Mouse (Mus musculus) Muller cell, postnatal 12 days (primary cell): Measurements from ENCODE around the gene N4bp1.

Experiments
- DNase-seq: peaks from one replicate; pipeline ENCODE4 v3.0.0-alpha.2; 2015; ENCODE audit errors: inconsistent ontology term

The N4bp1 gene

DNA sequence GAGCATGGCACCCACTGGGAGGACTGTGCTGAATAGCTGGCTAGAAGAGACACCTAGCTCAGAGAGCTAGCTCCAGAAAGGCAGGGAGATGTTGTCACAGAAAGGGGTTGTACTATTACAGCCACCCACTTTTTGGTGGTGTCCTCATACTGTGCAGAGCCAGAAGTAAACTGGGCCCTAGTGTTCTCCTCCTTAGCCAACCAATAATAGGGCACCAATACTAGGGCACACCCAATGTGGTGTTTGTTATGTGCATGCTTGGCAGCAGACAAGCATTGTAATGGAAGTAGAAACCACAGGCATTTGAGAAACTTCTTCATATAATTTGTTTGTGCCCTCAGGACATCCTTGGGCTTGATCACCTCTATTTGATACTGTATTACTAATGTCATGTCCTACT, 58.5 kb downstream of the N4bp1 start:
- DNase-seq, result peak; percentile 69

DNA sequence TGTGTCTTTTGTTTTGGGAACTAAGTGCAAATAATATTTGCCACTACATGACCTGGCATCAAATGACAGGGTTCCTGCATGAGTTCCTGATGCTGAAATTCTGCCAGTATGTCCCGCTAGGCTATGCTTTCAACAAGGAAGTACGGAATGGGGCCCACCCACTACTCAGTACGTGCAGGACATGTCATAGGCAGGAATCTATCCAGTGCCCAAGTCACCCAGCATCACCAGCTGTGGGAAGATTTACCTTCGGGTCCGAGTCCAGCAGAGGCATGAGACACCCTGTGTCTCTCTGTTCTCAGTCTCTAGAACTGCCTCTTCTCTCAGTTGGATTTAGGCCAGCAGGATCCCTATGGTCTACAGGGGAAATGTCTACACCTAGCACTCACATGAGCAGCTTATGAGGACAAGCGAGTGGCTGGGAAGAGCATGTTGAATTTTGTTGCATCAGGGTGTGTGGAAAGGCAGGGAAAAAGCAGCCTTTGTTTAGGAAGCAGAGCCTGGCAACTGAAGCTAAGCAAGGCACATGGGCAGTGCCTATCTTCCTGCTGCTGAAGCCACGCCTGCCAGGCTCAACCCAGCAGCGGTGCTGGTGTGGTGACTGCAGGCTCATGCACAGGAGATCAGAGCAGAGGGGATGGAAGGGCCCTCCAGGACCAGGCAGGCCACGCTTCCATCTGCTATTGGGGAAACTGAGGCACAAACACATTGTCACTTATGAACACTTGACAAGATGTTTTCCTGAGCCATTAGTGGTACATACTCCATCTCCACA, 59.2 kb downstream of the N4bp1 start:
- no peak for DNase-seq

DNA sequence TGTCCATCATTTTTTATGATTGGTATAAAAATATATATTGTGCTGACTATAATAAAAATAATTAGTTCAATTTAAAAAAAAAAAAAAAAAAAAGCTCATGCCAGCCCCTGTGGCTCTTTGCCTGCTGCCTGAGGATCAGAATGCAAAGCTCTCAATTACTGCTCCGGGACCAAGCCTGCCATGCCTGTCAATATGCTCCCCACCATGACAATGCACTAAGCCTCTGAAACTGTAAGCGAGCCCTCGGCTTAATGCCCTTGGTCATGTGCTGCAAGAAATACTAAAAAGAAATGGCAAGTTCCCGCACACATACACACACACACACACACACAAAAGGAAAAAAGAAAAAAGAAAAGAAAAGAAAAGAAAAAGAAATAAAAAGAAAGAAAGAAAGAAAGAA, 60.3 kb downstream of the N4bp1 start:
- DNase-seq, result no peak

DNA sequence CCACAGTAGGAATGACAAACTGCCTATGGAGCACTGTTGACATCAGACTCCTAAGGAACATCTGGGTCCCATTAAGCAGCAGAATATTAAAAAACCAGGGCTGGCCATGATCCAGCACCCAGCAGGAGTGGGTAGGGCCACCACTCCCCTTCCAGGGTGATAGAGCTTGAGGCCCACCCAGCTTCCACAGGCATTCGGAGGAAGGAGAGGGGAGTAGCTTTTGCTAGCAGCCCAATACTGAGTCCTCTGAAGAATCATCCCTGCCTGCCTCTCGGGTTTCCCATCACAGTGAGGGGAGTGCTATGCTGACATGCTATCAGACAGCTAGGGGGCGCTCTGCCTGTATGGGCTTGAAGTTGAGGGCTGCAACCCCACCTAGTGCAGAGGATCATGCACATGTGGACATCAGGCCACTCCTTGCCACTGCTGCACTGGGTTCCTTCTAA, 64.3 kb downstream of the N4bp1 start:
- DNase-seq, result no peak

DNA sequence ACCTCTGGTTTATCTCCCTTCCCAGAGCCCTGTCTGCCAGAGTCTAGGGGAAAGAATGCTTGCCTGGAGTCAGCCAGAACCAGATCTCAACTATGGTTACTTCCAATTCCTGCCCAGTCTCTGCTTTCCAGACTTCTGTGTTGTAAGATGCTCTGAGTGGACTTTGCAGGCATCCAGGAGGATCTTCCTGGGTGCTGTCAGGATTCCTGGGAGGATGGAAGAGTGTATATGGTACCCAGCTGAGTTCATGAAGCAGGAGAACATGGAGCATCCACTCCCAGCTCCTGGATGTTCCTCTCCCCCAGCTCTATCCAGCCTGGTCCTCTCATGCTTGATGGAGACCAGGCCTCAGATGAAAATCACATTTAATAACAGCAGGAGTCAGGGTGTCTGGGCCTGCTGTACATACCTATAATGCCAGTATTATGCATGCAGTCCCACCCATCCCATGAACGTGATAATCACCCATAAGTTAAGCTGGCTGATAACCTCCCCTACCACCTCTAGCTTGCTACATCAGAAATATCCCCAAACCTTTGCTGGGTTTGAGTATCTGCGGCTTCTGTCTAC, 64.8 kb downstream of the N4bp1 start:
- DNase-seq, result no peak

DNA sequence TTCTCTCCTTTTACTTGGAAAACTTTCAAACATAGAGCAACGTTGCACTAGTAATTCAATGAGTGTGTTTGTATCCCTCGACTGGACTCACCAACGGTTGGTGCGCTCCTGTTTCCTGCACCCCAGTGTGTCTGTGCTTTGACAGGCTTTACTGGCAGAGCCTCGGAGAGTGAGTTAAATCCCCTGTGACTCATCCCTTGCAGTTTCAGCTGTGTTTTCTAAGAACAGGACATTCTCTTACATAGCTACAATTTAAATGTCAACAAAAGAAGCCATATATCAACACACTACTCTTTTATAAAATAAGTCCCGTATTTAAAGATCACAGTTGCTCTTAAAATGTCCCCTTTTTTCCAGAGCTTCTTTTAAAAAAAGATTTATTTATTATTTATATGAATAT, 65.6 kb downstream of the N4bp1 start:
- peak; percentile 24 for DNase-seq

DNA sequence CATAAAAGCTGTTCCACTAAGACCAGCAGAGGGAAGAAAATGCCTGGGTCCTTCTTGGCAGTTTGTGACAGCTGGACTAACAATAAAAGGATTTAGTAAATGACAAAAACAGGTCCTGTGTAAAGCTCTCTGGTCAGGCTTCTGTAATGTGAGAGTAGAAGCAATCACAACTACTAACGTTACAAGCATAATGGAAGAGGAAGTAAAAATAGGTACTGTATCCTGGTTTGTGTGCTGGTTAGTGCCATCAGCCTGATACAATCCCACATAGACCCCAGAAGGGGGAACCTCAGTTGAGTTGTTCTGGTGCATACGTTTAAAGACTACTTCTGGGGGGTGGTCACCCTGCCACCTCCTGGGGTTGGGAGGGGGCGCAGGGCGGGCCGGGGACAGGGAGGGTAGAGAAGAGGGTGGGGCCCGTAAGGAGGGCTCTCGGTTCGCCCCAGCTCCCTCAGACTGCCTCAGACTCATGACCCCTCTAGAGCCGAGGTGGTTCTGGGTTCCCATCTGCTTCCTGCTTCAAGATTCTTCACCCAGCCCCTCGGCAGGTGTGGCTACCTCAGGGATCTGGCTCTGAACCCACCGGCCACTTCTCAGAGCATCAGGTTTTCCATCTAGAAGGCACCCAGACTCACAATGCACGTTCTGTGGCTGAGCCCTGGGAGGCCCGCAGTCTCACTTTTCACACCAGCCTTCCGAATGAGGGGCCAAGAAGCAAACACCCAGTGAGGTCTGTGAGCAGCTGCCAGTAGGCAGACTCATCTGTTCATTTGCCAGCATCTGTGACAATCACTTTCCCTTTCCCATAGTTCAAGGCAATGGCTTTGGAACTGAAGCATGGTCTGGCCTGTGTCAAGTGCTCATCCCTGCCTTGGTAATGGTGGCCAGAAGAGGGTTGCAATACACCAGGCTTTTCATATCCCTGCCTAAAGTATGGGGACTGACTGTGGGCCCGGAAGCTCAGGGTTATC, 75.8 kb downstream of the N4bp1 start:
- no peak for DNase-seq

DNA sequence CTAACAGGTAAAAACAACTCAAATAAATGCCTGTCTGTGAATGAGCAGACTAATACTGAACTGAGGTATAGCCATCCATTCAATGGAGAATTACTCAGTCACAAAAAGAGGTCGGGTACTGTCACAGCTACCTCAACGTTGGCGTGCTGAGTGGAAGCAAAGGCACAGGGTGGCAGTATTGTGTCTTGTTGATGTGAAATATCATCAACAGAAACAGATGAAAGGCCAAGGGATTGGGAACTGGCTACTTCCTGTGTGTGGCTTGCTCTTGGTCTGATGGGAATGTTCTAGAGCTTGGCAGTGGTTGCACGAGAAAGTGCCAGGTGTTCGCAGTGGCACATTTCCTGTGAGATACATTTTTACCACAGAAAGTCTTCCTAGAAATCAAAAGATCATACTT, 76.8 kb downstream of the N4bp1 start:
- DNase-seq, result peak; percentile 17

DNA sequence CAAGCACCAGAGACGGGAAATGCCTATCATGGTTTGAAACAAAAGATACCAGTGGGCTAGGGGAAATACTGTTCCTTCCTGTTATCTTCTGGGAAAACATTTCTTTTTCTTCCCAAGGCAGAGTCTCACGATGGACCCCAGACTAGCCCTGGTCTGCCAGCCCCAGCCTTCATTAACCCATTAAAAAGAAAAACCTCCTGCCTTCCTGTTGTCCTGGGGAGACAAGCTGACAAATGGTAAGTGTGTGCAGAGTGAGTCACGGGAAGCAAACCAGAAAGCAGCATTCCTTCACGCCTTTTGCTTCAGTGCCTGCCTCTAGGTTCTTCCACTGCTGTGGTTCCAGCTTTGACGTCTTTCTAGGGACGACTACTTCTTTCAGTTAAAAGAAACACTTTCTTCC, 83.1 kb downstream of the N4bp1 start:
- peak; percentile 79 for DNase-seq

DNA sequence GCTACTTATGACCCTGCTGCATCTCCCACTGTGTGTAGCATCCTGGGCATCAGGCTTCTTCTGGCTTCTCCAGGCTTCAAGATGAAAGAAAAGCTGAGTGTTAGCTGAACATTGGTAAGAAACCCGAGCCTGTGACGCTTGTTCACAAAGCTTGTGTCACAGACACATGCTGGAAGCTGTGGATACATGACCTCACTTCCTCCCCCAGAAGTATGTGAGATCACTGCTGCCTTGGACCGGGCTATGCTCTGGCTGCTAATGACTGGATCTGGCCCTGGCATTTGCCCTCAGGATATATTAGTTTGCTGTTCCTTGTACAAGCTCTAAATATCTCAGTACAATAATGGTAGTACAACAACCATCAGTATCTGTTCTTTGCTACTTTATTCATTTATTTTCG, 84.1 kb downstream of the N4bp1 start:
- DNase-seq, result no peak

DNA sequence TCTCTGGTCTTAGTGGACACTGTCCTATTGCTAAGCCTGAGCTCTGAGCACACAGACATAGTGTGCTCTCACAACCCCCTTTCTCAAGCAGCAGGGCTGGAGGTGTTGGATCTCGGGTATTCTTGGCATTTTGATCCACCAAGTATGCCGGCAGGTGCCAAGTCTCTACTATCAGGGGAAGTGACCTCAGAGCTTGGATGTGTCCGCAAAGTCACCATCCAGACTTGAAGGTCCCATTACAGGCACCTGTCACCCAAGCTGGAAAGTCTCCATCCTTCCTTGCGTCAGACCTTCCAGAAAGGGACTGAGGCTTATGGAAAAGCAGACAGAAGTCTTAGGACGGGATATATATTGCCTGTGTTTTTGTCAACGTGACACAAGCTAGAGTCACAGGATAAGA, 86.9 kb downstream of the N4bp1 start:
- no peak for DNase-seq

DNA sequence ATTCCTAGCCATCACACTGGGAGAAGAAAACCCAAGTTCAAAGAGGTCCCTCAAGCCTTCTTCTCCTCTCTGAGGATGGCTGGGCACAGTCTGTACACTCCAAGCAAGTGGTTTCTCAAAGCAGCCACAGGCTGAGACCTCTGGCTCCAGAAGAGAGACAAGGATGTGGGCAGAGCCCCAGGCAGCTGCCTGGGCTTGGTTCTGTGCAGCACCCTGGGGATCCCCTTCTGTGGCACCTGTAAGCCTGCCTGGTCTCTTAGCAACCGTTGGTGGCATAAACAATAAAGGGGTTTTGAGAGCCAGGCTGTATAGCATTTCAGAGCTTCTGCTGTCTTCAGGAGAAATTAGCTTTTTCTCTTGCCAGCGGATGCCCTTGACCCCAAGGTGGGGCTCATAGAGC, 87.4 kb downstream of the N4bp1 start:
- DNase-seq, result no peak

DNA sequence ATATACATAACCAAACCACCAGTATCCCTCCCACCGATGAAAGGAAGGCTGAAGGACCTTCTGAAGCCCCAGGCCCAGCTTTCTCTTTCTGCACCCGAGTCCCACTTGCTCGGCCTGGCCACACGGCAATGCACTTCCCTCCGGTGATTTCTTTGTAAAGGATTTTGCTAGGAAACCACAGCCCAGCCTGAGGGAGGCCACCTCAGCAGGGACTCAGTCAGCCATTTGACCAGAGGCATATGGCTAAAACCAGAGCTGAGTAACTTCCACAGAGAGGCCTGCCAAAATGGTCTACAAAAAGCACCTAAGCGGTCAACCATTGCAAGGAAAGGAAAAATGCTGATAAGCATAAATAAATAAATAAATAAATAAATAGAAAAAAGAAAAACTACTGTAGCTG, 90.3 kb downstream of the N4bp1 start:
- no peak for DNase-seq

DNA sequence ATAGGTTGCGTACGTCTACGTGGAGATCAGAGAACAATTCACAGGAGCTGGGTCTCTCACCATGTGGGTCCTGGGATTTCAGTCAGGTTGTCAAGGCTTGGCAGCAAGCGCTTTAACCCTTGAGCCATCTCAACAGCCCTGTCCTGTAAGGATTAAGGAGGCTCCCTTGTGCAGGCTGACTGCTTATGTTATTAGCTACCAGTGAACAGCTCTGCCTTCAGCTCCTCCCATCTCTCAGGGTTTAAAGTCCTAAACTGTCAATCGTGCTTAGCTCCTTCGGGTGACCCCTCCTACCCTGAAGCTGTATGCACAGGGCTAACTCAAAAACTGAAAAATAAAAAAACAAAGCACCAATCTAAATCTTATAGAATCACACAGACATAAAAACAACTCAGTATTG, 93.5 kb downstream of the N4bp1 start:
- DNase-seq, result no peak

DNA sequence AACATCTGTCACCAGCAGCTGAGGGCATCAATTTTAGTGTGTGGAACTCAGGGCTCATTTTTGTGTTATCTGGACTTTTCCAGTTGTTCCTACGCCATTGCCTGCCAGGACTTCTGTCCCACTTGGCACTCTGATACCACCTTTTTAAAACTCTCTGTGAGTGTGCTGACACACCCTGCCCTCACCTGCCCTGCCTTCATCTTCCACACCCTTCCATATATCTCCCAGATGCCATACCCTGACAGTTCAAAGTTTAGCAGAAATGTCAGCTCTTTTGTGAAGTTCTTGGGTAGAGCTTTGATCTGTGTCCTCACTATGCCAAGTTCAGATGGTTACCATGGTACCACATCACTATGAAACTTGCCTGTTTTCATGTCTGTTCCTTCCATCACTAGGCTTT, 95.5 kb downstream of the N4bp1 start:
- no peak for DNase-seq

DNA sequence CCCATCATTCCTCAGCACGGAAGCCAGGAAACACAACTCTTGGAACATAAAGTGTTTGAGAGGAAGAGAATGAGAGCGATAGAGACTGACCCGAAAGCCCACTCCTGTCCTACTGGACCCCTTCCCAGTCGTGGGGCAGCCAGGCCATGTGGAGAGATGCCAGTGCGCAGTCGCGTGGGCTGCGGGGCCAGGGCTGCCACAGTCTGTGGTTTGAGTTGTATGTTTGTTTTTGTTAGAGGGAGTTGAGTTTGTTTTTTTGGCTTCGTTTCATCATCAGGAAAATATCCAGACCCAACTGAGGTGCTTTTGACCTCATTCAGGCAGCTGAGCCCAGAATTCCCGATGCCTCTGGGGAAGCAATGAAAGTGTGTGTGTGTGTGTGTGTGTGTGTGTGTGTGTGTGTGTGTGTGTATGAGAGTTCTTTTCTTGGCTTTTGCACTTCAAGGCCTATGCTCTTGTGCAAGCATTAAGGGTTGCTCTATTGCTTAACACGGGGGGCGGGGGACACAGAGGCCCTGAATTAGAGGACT, 97.1 kb downstream of the N4bp1 start:
- peak; percentile 47 for DNase-seq

DNA sequence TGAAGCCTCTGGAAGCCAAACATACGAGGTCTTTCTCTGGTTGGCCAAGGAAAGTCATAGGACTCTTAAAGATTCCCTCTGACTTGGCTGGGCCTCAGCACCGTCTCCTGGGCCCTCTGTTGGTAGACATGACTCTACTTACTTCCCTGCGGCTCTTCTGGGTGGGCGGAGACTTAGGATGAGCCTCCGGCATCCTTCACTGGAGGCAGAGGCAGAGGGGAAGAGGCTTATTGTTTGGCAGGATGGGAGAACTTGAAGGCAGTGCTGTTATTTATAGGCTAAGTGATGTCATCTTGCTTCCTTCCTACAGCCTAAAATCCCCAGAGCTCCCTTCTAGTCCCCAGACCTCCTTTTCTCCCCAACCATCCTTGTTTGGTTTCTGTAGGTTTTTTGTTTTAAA, 98.6 kb downstream of the N4bp1 start:
- DNase-seq, result no peak

DNA sequence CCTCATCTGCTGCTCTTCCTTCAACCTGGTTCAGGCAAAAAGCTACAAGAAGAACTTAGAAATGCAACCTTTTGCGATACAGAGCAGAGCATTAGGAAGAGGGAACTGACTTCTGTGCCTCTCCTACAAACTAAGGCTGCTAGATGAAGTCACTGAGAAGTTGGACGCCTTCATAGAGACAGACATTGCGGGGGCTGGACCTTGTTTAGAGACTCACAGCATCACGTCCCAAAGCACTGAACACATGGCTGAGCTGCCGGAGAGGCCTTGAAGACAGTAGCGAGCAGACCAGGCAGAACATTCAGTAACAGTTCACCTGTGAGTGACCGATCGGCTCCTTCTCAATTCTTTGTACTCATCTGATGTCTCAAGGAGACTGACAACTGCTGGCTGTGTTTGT, 104.0 kb downstream of the N4bp1 start:
- DNase-seq, result no peak

DNA sequence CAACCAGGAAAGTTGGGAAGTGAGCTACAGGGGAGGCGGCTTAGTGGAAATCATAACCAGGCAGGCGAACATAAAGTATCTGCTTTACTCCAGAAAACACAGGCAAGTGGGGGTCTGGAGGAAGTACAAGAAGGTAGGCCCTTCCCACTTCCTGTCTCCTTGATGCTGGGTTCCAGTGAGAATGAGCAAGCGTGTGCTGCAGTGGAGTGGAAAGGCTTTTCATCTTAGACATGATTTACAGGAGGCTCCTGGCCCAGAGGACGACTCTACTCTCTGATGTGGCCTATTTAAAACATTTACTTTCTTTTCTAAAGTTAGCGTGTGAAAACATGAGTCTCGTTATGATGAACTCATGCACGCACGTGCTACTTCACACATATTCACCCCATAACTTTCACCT, 105.9 kb downstream of the N4bp1 start:
- no peak for DNase-seq

DNA sequence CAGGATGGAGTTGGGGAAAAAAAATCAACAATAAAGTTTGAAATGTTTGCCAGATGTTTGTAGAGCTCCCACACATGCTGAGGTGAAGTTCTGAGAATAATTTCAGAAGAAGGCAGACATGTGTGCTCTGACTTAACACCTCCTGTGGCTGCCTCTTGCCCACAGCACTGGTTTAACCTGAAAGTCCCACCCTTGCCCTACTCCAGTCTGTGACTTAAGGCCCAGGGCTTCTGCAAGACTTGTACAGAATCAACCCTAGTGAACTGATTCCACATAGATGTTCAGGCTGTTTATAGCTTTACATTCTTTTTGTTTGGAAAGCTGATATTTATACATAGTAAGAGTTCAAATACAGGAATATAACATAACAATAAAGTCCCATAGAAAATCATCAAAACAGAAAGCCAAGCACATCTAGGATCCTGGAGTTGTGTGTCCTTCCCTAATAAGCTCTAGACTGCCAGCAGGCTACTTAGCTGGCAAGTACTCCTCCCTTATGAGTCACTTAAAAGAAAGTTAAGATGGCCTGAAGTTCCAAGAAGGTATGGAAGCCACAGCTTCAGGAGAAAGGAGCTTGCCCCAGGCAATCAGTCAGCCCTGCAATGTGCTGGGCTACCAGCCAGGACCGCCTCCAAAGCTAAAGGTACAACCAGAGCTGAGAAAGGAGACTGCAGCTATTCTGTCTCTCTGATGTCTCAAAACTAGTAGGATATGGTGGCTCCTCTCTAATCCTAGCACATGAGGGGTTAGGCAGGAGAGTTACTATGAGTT, 114.9 kb downstream of the N4bp1 start:
- DNase-seq, result peak; percentile 36

DNA sequence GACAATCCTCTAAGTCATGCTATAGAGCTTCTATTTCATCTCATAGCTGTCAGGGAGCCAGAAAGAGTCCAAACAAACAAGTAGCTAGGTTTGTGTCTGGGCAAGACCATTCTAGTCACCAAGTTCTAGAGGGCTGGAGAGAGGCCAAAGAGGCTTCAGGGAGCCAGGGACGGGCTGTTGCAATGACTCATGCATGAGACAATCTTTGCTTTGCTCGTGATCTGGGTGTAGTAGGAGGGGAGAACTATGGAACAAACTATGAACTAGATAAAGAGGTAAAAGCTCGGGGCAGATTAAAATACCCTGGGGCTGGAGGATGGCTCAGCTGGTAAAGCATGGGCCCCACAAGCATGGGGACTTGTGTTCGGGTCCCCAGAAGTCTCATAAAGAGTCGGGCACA, 116.6 kb downstream of the N4bp1 start:
- peak; percentile 85 for DNase-seq
